Mouse (Mus musculus) bone marrow macrophage, adult 2 months (primary cell): ENCODE measurements around the gene Vwa3b.

Experiments used
- CTCF ChIP-seq: IDR thresholded peaks from 2 replicates; pipeline ENCODE4 v1.5.1; 2012; ENCODE audit warnings: low read depth, mild to moderate bottlenecking, low read length, moderate library complexity
- POLR2A ChIP-seq: IDR thresholded peaks from 2 replicates; pipeline ENCODE4 v1.6.1; 2012; ENCODE audit warnings: mild to moderate bottlenecking, low read depth, low read length, borderline replicate concordance

GRCm38 (mm10) chr1:37222002-37222401 is 195.6 kb downstream of the Vwa3b start:
- TF ChIP-seq POLR2A (no peak), CTCF (no peak)
